In genomic region chr8:83451056-83451455, GRCm38 (mm10) we compare ENCODE assay signal across 8 mouse cellular contexts. TPM values are rescaled to one million over a fixed set of nuclear protein-coding genes. Genes with fewer than 3 reads are reported as not detected.
DNase-seq lines count a peak whose midpoint lies in the region; ATAC-seq and TF ChIP-seq lines count a peak whose summit lies in the region.
"Had no signal": no experiment of that assay in that cellular context is flagged by ENCODE, and none has a peak within 500 bp of the region (broad histone marks: within the 10 kb centered on the region; RNA-seq: fewer than 3 reads in every experiment).

No protein-coding gene starts in this region.

- H3K4me1 ChIP-seq in lung, adult 2 months (ENCODE audit: control insufficient read depth, insufficient read depth, low read length) = no peaks in the 10 kb centered on the region

- peak; percentile 34; the same call in 1 of the 2 replicates for TF ChIP-seq CTCF in lung, adult 2 months (IDR thresholded peaks at IDR 0.05; ENCODE audit: insufficient read depth, low read length)

- H3K4me3 ChIP-seq in lung, adult 2 months (replicated peaks; ENCODE audit: extremely low read depth, low read depth, low read length) = no peak overlapping the region
- H3K4me3 ChIP-seq: erythroblast, embryonic 14.5 days had no signal

- WGBS in lung, adult 2 months = 11% methylated on average over 3 of the region's 3 CpGs

- no peak for TF ChIP-seq POLR2A in lung, adult 2 months (IDR thresholded peaks at IDR 0.05; ENCODE audit: borderline replicate concordance, extremely low read depth, low read depth, low read length)

- no peak for DNase-seq in lung, adult 2 months
- DNase-seq in lung, postnatal 14 days = no peak
- DNase-seq in T-cell, adult 2 months (ENCODE audit: low spot score) = peak; percentile 19
- peak; percentile 83 for DNase-seq in retina, embryonic 14.5 days (ENCODE audit: low spot score)
- no peak for DNase-seq in spleen, adult 18-20 months
- DNase-seq in adrenal gland, postnatal 36 days = no peak

- ATAC-seq in erythroid progenitor cell, adult 5-6 weeks (replicated peaks; ENCODE audit: low FRiP score, poor library complexity, severe bottlenecking) = peak; percentile 80

RNA-seq across cellular contexts. Expression of gene Scoc, which starts 7.1 kb away (rescaled TPM):
- polyA plus RNA-seq in lung, adult 2 months (2012; rRNA removed) = 9.7 and 12.6 TPM in 2 replicates
- 136 and 184 TPM in 2 replicates for total RNA-seq in erythroid progenitor cell, adult 5-6 weeks (2015; ENCODE audit: low replicate concordance)
- 126 and 141 TPM in 2 replicates for total RNA-seq in erythroid progenitor cell, adult 5-6 weeks (2017; ENCODE audit: low replicate concordance)
- total RNA-seq in adrenal gland, postnatal 36 days (2021) = 10 to 100 TPM; 75.2 to 83.3 TPM

Comparison
In these comparisons a context has a peak if more than half of its experiments do, and no peak if none do; other contexts are left out.
1. DNase-seq: peak in T-cell, adult 2 months (single experiment) and retina, embryonic 14.5 days (single experiment); none in lung, adult 2 months (single experiment), lung, postnatal 14 days (single experiment), spleen, adult 18-20 months (0 of 2) and adrenal gland, postnatal 36 days (0 of 2).